Mouse (Mus musculus) forebrain, postnatal 0 days (tissue): Measurements from ENCODE around the gene Iqcg. TPM values are rescaled to one million over a fixed set of nuclear protein-coding genes. Genes with fewer than 3 reads are reported as not detected.

Experiments
- ATAC-seq: fragments of 200-750 bp; cut with Nextera tagmentation; 2 replicates; pipeline ENCODE4 v1.8.0; 2017; ENCODE audit warnings: mild to moderate bottlenecking, moderate library complexity
- DNase-seq: peaks from one replicate; pipeline ENCODE4 v3.0.0-alpha.2; 2015
- H3K27ac ChIP-seq: fragments of 300-500 bp; sonication (generic); 2 replicates; pipeline ENCODE4 v1.5.1; 2014; ENCODE audit warnings: low read depth, mild to moderate bottlenecking, antibody characterized with exemption, low read length, moderate library complexity, mixed read lengths
- H3K27me3 ChIP-seq: fragments of 300-500 bp; sonication (generic); 2 replicates; pipeline ENCODE4 v1.6.1; 2014; ENCODE audit warnings: mild to moderate bottlenecking, low read length, mixed read lengths; ENCODE audit not compliant: insufficient read depth
- H3K36me3 ChIP-seq: fragments of 300-500 bp; sonication (generic); 2 replicates; pipeline ENCODE4 v1.6.1; 2014; ENCODE audit warnings: mild to moderate bottlenecking, moderate library complexity; ENCODE audit not compliant: insufficient read depth
- H3K4me1 ChIP-seq: fragments of 300-500 bp; sonication (generic); 2 replicates; pipeline ENCODE4 v1.6.1; 2014; ENCODE audit warnings: antibody characterized with exemption; ENCODE audit not compliant: insufficient read depth
- H3K4me2 ChIP-seq: fragments of 300-500 bp; sonication (generic); 2 replicates; pipeline ENCODE4 v1.6.1; 2014; ENCODE audit warnings: low read depth, mild to moderate bottlenecking, moderate library complexity
- H3K4me3 ChIP-seq: fragments of 300-500 bp; sonication (generic); 2 replicates; pipeline ENCODE4 v1.5.1; 2014; ENCODE audit warnings: low read depth, low read length, mixed read lengths
- H3K9ac ChIP-seq: fragments of 300-500 bp; sonication (generic); 2 replicates; pipeline ENCODE4 v1.6.1; 2014; ENCODE audit warnings: mild to moderate bottlenecking
- H3K9me3 ChIP-seq: fragments of 300-500 bp; sonication (generic); 2 replicates; pipeline ENCODE4 v1.6.1; 2016; ENCODE audit warnings: low read length
- CTCF ChIP-seq: sonication (generic); IDR thresholded peaks from 2 replicates; pipeline ENCODE4 v1.5.1; 2016; ENCODE audit warnings: antibody characterized with exemption, control low read depth, low read depth
- WGBS: fragments of 180-500 bp; shearing (Covaris S2); extraction: QIAGEN DNeasy Blood & Tissue Kit; methylation state at CpG from one replicate; pipeline ENCODE4 v1.1.7; 2014; 5-methylcytosine and 5-hydroxymethylcytosine counted together
- polyA plus RNA-seq: library from polyadenylated mRNA; unstranded; fragments of >200 nt; fragmentation: Nextera tagmentation; extraction: Ambion mirVana; gene quantifications from 2 replicates; pipeline ENCODE4 v1.2.1, GENCODE M21; 2015
- total RNA-seq: library from RNA; depleted of rRNA; stranded (reverse); fragments of >200 nt; gene quantifications from 2 replicates; pipeline ENCODE4 v1.2.3, GENCODE M21; 2014

The Iqcg gene
- total and polyA plus RNA-seq, 2 experiments from 2014 or later: 6.0 to 8.3 TPM

DNA sequence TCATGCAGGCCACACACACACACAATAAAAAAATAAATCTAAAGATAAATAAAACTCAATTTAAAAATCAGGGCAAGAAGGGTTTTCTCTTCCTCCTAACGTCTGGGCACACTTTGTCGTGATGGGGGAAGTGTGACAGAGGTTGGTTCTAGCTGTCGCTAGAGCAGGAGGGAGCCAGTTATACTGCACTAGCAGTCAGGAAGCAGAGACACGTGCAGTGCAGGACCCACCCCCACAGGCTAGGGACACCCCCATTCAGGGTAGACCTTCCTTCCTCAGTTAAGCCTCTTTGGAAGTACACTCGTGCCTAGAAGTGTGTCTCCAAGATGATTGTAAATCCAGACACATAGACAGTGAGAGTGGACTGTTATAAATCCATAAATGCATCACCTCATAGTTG is 18.9 kb upstream of the Iqcg start:
- no peak overlapping the region for H3K4me3 ChIP-seq
- 85% methylated on average over 5 of the region's 5 CpGs for WGBS
- H3K27me3 ChIP-seq: no peaks in the 10 kb centered on the region
- no peak overlapping the region for H3K27ac ChIP-seq
- ATAC-seq (no peak), DNase-seq (no peak)
- no peak overlapping the region for H3K4me2 ChIP-seq
- H3K36me3 ChIP-seq: peaks cover 11% of the 10 kb centered on the region
- H3K9ac ChIP-seq: no peak overlapping the region
- TF ChIP-seq CTCF: no peak
- no peaks in the 10 kb centered on the region for H3K4me1 ChIP-seq
- H3K9me3 ChIP-seq: no peaks in the 10 kb centered on the region

DNA sequence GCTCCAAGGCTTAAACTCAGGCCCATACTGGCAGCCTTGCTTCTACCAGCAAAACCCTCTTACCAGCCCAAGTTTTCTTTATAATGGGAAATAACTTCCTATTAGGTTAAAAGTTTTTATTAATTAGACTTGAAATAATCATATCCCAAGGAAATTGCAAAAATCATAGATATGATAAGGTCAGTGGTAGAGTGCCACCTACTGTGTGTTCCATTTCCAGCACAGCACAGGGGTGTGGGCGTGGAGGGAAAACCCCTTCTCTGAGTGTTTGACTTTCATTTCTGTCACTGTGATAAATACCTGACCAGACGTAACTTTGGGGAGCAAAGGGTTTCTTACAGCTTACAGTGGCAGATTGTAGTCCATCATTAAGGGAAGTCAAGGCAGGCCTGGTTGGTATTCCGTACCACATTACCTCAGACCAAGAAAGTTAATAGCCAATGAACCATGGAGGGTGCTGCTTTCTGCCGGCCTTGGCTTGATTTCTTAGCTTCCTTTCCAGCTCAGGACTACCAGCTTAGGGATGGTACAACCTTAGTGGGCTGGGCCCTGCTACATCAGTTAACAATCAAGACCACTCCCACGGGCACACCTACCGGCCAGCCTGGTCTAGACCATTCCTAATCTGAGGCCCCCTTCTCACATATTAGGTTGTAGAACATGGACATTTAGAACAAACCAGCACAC is 17.0 kb upstream of the Iqcg start:
- DNase-seq: no peak
- H3K4me1 ChIP-seq: no peaks in the 10 kb centered on the region
- no peaks in the 10 kb centered on the region for H3K27me3 ChIP-seq
- peaks cover 15% of the 10 kb centered on the region for H3K36me3 ChIP-seq
- no peak overlapping the region for H3K9ac ChIP-seq
- 90% methylated on average over 6 of the region's 6 CpGs for WGBS
- H3K4me3 ChIP-seq: no peak overlapping the region
- ATAC-seq: no peak
- no peaks in the 10 kb centered on the region for H3K9me3 ChIP-seq
- no peak for TF ChIP-seq CTCF
- no peak overlapping the region for H3K4me2 ChIP-seq
- no peak overlapping the region for H3K27ac ChIP-seq

DNA sequence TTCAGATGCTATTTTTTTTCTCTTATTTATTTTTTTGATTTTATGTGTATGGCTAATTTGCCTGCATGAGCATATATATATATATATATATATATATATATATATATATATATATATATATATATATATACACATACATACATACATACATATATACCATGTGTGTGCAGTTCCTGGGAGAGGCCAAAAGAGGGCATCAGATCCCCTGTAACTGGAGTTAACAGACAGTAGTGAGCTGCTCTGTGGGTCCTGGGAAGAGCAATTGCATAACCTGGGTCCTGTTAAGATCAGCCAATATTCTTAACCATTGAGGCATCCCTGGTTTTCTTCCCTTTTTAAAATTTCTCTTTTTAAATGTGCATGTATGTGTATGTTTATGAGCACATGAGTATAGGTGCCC is 14.9 kb upstream of the Iqcg start:
- H3K4me1 ChIP-seq: no peaks in the 10 kb centered on the region
- no peak overlapping the region for H3K27ac ChIP-seq
- ATAC-seq (no peak), DNase-seq (no peak)
- no peaks in the 10 kb centered on the region for H3K27me3 ChIP-seq
- H3K4me2 ChIP-seq: no peak overlapping the region
- no peak overlapping the region for H3K9ac ChIP-seq
- H3K4me3 ChIP-seq: no peak overlapping the region
- no peaks in the 10 kb centered on the region for H3K9me3 ChIP-seq
- peaks cover 13% of the 10 kb centered on the region for H3K36me3 ChIP-seq
- TF ChIP-seq CTCF: no peak

DNA sequence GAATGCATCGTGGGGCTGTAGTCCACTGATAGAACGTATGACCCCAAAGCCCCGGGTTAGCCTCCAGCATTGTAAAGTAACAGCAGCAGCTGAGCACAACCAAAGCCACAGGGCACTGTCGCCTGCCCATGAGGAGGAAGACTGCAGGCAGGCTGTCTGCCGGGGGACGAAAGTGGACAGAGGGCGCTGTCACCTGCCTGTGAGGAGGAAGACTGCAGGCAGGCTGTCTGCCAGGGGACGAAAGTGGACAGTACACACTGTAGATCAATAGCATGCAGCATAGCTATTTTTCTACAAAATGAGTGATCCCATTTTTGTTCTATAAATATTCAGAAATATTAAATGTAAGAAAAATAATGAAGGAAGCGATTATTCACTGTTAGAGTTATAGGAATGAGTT is 8.6 kb upstream of the Iqcg start:
- peaks cover 13% of the 10 kb centered on the region for H3K36me3 ChIP-seq
- no peaks in the 10 kb centered on the region for H3K9me3 ChIP-seq
- no peaks in the 10 kb centered on the region for H3K27me3 ChIP-seq
- ATAC-seq: no peak
- WGBS: 68% methylated on average over 9 of the region's 9 CpGs
- H3K9ac ChIP-seq: no peak overlapping the region
- no peak for DNase-seq
- no peak overlapping the region for H3K4me3 ChIP-seq
- no peak overlapping the region for H3K4me2 ChIP-seq
- H3K27ac ChIP-seq: no peak overlapping the region
- 0 out of 2 replicates have a peak, but pooled peaks have one; percentile 24 for TF ChIP-seq CTCF
- H3K4me1 ChIP-seq: peaks cover 10% of the 10 kb centered on the region; the same call in 1 of the 2 replicates

DNA sequence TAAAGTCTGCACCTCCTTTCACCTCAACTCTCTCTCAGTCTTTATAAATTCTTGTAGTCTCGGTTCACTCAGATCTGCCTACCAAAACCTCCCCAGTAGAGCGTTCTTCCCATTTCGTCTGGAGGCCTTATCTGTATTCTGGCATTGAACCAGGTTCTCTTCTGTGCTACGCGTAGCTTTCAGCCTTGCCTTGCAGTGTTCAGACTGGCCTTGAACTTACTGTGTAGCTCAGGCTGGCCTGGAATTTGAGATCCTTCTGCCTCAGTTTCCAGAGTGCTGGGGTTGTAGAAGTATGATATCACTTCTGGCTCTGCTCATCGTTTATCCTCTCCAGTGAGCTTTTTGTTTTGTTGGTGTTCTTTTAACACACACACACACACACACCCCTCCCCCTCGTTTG is 7.2 kb upstream of the Iqcg start:
- no peak for ATAC-seq
- Histone ChIP-seq H3K27me3 (no peaks in the 10 kb centered on the region), H3K9ac (peak overlapping the region; percentile 74), H3K9me3 (no peaks in the 10 kb centered on the region), H3K36me3 (peaks cover 22% of the 10 kb centered on the region), H3K4me2 (peak overlapping the region; percentile 89), H3K27ac (no peak overlapping the region), H3K4me1 (peaks cover 10% of the 10 kb centered on the region; the same call in 1 of the 2 replicates), H3K4me3 (peak overlapping the region; percentile 67)
- 8% methylated on average over 7 of the region's 7 CpGs for WGBS
- TF ChIP-seq CTCF: no peak
- no peak for DNase-seq

DNA sequence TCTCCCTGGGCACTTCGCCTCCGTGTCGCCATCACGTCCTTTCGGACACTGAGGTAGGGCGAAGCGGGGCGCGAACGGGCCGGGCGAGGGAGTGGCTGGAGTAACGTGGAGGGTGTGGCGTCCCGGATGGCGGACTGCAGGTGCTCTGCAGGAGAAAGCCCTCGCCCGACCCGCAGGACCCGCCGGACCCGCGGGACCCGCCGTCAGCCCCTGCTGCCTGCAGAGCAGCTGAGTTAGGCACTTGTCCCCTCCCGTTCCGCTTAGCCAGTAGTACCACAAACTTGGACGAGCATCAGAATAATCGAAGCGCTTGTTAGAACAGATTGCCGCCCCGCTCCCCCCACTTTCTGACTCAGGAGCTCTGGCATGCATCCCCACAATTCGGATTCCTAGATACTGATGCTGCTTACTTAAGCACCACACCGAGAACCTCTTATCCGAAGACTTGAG is 6.7 kb upstream of the Iqcg start:
- H3K27ac ChIP-seq: peak overlapping the region; percentile 78
- no peaks in the 10 kb centered on the region for H3K9me3 ChIP-seq
- H3K4me3 ChIP-seq: peak overlapping the region; percentile 67
- TF ChIP-seq CTCF: no peak
- peaks cover 22% of the 10 kb centered on the region for H3K36me3 ChIP-seq
- ATAC-seq (peak; percentile 48), DNase-seq (peak; percentile 79)
- H3K4me1 ChIP-seq: peaks cover 15% of the 10 kb centered on the region
- peak overlapping the region; percentile 89 for H3K4me2 ChIP-seq
- peak overlapping the region; percentile 74 for H3K9ac ChIP-seq
- 4% methylated on average over 35 of the region's 35 CpGs for WGBS
- no peaks in the 10 kb centered on the region for H3K27me3 ChIP-seq

DNA sequence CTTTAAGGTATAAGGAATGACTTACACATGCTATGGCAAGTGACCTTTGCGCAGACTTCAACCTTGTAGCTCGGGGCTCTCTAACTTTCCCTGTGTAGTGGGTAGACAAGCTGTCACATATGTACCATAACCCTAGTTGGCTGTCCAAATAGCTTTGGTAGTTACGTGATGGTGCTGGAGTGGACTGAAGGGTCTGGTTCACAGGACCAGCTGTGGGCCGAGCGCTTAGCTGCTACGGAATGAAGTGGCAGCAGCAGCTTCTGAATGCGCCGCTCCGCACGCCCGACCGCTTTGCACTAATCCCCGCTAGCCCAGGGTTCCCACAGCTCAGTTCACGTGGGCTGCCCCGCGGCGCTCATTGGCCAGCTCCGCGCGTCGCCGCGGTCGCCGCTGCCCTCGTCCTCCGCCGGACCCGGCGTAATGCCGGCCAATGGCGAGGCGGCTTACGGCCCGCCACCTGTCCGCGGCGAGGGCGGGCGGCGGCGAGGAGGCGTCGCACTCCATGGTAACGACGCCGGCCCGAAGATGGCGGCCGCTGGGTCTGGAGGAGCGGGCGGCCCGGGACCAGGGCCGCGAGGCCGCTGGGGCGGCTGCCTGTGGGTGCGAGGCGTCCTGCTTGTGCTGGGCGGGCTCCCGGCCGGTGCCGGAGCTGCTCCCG is 6.1 kb upstream of the Iqcg start, which contains the start of gene Lmln:
Gene Lmln, plus strand, starts transcription at position 498 of the 658 bp plus-strand sequence.
- peaks cover 22% of the 10 kb centered on the region for H3K36me3 ChIP-seq
- no peak for TF ChIP-seq CTCF
- peak; percentile 91 for DNase-seq

More for the DNA sequence above, 6.1 kb upstream of the Iqcg start, which contains the start of gene Lmln:
- no peaks in the 10 kb centered on the region for H3K9me3 ChIP-seq
- peak; percentile 96 for ATAC-seq
- H3K27ac ChIP-seq: peak within 1 kb of the TSS; percentile 78
- peak within 1 kb of the TSS; percentile 89 for H3K4me2 ChIP-seq
- peaks cover 15% of the 10 kb centered on the region for H3K4me1 ChIP-seq
- no peaks in the 10 kb centered on the region for H3K27me3 ChIP-seq
- 1% methylated on average over 60 of the region's 64 CpGs for WGBS
- peak within 1 kb of the TSS; percentile 67 for H3K4me3 ChIP-seq
- peak within 1 kb of the TSS; percentile 74 for H3K9ac ChIP-seq
